Mouse (Mus musculus) ES-CJ7 (cell line): ENCODE data around the gene Trio.

Experiments
- DNase-seq: peaks from one replicate; pipeline ENCODE4 v3.0.0; 2011; ENCODE audit warnings: low read depth, low spot score

Trio gene

DNA sequence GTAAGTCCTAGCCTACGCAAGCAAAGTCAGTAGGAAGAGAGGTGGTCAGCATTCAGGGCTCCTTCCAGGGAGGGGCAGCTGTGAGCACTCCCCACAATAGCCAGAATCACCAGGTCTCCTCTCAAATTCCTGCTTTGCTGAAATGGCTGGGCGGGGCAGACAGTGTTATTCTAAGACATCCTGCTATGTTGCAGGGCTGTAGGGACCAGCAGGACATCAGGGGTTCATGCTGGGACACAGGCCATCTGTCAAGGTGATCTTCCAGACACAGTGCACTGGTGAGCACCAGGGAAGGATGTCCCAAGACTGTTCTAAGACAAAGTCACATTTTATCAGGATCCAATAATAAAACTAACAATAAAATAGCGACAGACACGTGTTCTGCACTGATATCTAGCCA is 224.5 kb downstream of the Trio start:
- no peak for DNase-seq

DNA sequence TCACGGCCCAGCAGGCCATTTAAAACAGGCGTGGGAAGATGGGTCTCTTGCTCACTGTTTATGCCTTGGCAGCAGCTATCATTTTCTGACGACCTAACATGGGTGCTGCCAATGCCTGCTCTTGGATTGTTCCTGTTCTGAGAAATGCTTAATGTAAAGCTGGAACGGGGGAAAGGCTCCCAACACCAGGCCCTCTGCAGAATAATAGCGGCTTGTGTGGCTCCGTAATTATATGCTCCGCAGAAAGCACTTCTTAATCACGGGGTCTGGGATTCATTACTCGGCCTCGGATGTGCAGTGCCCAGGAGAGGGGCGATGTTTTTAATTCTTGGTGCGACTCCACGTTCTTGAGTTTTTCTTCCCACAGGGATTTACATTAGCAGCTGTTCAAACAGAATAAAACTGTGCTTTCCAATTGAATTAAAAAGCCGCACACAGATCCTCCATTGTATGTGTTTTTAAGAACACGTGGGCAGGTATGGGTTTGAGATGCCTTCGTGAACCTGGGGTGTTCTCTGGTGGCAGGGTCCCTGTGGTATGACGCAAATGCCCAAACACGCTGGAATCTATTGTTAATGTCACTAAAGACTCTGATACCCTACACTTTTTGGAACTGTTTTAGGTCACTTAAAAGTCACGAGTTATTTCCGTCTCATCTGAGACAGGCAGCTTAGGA is 228.0 kb downstream of the Trio start:
- no peak for DNase-seq

DNA sequence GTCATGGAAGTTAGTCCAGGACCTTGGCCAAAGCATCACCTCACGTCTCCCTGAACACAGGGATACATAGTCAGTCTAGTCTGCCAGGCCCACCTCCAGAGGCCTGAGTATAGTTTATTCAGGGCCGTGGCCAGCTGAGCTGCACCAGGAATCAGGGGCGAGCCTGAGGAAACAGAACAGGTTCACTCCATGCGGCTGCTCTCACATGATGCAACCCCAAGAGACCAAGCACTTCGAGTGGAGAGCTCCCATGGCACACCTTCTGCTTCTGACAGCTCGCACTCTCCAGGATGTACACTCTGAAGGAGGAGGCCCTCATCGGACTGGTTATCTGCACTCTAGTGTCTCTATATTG is 228.8 kb downstream of the Trio start:
- DNase-seq: no peak

DNA sequence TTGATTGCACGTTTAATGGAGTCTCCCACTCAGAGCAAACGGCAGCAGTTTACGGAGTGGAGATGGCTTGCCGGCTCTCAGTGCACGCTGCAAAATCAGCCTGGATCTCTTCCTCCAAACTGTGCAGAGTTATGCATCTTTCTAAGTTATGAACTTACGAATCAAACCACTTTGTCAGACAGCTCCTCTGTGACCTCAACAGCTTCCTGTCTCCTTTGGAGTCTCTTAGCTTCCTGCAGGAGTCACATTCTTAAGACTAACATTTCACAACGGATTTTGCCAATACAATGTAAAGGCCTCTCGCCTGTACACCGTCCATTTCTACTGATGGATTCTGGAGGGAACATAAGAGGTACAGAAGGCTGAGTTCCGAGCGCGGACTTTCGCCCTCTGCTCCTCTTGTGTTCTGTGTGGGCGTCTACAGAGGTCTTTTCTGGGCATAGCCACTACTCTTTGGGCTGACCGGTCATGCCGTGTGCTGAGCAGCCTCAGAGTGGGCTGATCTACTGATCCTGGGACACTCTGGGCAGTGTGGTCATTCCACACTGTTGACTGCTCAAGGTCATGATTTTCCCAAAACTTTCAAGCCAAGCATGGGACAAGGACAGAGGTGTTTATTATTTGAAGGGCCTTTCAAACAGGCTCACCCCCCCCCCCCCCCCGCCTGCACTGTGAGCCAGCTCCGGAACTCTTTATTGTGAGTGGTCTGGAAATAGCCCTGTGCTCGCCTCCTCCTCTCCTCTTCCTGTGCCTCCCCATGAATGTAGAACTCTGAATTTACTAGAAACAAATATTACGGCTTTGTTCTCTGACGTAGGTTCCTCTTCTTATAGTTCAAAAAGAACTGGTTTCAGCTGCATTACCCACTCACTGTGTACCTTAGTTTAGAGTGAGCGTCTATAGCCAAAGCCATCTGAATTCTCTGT is 229.4 kb downstream of the Trio start:
- no peak for DNase-seq

DNA sequence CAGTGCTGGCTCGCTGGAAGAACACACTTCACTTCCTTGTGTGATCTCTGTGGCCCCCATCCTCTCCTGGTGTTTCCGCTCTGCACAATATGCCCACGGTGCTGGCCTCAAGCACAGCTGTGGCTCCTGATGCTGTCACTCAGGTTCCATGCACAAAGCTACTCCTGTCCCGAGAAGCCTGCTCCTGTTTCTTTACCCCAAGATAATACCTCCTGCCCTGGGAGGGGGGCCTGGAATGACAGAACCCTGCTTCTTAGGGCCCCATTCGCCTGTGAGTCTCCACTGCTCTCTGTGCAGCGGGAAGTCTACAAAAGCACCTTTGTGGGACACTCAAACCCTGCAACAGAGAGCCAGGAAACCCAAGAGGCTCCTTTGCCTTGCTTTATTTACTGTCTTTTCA is 232.4 kb downstream of the Trio start:
- no peak for DNase-seq

DNA sequence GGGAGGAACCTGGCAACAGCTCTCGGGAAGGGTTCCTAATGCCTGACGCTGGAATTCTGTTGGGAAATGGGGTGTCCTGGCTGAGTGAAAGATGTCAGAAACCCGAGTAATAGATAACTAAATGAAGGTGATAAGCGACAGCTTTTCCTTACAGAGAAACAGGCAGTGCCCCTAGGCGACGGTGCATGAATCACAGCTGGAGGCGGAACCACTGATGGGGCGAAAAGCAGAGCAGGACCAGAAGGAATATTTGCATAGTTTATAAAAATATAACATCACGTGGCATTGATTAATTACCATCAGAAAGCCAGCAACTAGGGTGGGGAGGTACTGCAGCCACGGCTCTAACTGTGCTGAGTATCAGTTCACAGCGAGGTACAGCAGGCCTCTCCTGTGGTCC is 233.2 kb downstream of the Trio start:
- no peak for DNase-seq

DNA sequence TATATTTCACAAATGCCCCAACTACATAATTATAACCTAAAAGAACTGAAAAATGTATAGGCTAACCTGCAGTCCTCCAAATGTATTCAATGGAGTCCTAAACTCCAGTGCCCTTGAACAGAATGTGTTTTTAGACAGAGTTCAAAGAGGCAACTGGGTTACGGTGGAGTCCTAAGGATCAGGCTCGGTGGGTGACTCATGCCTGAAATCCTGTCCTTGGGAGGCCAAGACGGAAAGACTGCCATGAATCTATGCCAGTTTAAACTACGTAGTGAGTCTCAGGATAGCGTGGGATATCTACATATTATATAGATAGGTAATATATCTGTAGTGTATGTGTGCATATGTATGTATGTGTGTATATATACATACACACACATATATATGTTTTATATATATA is 234.5 kb downstream of the Trio start:
- DNase-seq: no peak

DNA sequence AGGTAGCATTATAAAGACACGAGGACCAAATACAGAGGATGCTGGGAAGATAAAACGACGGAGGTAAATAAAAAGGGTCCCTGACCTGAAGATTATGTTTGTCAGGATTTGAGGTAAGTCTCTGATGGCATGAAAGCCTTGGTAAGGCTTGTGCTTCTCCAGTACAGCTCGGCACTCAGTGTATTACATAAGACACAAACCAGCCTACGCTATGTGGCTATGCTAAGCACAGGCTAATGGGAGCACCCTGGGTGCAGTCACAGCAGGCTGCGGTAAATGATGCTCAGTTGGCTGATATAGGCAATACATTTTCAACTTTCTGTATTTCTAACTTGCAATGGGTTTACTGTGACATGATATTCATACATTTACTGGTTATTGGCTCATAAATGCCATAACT is 234.9 kb downstream of the Trio start:
- DNase-seq: no peak

DNA sequence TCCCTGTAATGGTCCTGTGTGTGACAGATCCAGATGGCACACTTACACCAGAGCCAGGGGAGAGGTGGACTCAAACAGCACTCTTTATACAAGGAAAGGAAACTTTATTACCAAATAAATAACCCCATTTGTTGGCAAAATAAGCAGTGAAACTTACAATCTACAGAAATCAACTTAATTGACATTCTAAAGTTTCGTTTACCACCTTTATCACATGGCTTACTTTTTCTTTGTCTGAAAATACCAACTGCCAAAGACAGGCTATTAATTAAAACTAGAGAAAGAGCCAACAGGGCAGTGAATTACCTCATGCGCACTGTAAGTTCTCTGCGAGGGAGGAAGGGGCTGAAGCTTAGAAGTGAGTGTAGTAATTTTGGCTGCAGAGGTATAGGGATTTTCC is 236.3 kb downstream of the Trio start:
- no peak for DNase-seq

DNA sequence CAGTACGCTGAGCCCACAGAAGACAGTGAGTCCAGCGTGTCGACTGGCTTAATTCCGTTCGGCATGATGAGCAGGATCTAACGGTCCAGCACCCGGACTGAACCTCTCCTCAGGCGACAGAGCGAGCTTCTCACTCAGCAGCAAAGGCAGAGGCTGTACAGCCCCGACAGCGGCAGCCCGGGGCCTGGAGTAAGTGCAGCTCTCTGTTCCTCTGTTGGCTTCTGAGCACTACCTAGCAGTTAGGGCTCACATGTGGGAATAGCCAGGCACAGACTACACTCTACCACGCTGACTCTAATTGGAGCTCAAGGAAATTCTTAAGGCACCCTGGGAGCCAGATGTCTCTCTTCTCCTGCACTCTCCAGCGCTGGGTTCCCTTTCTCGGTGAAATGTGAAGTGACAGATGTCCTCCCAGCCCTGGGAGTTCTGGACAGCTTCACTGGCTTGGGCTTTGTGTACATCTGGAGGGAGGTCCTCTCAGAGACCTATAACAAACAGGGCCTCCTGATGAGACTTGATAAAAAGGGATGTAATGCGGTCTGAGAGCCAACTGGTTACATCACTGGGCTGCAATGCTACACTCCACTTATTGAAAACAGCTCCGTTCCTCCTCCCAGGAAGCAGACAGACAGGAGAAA is 237.4 kb downstream of the Trio start:
- DNase-seq: no peak

DNA sequence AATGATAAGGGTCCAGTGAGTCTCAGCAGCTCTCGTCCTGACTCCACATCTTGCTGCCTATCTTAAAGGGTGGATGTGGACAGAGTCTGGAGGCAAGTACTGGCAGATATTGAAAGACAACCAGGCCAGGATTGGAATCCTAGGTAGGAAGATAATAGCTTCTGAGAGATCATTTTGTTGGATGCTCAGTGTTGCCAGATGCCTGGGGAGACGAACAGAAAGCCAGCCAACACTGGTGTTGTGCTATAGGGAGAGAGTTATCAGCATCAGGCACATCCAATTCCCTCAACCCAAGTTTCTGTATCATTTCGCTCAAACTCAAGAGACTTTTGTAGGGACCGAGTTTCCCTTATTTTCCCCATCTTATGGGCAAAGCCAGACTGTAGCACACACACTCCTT is 238.5 kb downstream of the Trio start:
- no peak for DNase-seq

DNA sequence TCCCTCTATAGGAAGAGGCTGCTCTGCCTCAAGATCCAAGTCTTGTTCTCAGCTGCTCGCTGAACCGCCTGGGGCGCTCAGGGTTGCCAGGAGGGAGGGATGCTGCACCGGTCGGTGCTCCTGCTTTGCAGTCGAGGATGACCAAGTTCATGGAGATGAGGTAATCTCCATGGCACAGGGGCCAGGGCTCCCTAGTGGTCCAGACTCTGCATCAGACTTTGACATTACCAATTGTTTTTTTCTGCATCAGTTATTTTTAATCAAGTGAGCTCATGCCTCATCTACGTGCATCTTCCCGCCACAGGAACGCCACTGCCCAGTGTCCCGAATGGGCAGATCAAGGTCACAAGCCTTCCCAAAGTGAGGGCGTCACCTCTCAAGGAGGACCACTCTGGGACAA is 239.2 kb downstream of the Trio start:
- DNase-seq: no peak

DNA sequence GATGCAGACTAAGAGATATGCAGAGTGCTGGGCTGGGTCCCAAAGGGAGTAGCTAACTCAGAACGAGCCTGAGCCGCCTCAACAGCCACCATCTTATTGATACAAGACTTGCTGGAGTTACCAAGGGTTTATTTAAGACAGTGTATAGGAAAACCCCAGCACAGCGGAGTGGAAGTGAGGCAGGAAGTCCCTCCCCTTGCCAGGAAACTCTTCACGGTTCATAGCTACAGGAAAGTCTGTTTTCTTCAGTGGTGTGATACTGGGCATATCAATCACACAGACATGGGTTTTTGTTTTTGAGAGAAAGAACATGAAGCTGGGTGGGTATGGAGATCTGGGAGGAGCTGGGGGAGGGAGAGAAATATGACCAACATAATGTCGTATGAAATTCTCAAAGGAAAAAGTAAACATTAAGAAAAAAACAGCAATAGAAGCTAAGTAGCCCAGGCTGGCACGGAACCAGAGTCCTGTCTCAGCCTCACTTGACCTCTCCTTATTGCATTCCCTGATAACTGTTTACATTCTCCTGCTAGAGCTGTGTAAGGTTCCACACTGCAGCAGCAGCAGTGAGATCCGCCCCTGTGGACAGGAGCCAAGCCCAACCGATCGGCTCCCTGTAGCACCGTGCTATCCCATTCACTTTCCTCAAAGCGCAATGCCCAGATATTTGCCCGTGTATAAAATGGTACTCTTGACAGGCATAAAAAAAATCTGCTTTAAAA is 240.2 kb downstream of the Trio start:
- no peak for DNase-seq

DNA sequence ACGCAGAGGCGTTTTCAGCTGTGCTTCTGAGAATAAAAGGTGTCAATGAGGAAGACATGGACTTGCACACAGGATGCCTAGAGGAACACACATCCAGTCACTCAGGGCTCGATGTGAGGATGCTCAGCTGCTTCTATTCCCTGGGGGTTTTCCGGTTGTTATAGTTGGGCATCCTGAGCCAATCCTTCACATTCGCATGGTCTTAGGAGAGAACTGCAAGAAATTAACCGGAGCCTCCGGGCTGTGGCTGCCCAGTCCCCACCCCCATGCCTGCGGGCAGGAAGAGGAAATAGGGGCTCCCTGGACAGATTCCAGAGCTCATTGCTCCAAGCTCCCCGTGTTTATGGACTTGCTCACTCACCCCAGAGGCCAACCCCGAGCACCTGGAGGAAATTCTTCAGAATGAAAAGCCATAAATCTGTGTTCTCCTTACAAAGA is 241.5 kb downstream of the Trio start:
- no peak for DNase-seq

DNA sequence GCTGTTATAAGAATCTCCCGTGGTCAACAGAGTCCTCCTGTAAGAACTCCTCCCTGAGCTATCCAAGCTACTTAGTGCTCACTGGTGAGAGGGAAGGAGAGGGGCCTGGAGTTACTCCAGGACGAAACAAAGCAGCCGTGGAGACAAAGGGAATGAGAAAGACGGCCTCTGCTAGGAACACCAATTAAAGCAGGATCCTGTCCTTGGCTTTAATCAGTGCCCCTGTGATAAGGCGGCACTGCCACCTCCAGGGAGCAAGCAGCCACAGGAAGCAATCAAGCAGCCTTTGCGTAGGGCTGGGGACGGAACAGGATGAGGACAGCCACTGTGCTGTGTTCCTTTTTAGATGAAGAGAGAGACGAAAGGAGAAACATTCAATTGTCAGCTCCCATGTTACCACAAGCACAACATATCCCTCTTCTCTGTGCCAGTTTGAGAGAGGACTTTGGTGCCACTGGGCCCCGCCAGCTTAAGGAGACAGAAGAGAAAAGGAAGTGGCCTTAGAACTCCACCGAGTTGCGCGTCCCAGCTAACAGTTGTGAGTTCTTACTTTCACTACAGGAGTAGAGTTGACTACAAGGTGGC is 242.0 kb downstream of the Trio start:
- no peak for DNase-seq

DNA sequence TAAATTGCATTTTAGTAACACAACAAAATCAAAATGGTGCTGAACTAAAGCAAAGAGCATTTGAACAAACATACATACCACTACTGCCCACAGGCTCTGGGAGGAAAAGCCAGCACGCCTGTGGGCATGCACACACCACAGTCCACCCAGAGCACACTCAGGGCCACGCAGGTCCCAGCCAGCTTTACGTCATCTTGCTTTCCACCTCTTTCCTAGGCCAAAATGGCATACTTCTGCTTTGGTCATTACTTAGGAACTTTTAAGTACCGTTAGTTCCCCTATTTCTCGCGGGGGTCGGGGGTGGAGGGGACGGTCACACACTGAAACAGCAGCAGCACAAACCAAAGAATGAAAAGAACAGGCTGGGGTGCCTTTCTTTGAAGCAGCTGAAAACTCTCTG is 242.6 kb downstream of the Trio start:
- DNase-seq: no peak

DNA sequence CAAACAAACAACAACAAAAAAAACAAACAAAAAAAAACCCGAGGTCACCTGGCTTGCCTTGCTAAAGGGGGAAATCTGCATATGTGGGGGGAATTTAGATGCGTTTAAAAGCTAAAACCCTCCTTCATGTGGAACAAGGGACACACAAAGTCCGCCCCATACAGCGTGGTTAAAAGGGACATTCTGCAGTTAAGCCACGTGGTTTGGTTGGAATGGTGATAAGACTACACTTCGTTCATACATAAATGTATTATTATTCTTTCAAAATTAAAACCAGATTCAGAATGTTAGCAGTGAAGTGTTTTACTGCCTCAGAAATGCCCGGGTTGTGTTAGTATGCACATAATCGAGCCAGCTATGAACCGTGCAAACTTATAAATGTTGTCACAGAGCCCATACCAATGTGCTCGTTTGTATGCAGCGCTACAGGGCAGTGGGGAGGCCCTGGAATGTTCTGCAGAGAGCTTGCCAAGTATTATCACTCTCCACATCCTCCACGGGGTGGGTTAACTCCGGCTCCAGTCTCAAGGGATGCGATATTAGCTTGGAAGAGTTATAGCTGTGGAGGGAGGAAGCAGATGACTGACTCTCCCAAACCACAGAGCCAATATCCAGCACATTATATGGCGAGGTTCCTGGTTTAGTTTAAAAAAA is 243.1 kb downstream of the Trio start:
- no peak for DNase-seq

DNA sequence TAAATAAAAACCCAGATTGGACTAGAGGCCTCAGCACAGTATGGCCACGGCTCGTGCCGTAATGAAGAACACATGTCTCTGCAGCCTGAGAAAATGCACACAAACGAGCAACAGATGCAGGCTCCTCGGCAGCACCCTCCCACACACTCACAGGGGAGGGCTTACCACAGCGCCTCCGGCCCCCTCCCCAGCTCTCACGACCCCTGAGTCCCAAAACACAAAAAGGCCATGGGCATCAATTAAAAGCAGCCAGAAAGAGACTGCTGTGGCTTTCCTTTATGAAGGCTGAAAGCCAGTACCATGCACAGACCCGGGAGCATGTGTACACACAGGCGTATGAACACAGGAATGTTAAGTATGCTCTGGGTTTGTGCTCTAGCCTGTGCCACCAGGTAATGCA is 245.8 kb downstream of the Trio start:
- DNase-seq: no peak

DNA sequence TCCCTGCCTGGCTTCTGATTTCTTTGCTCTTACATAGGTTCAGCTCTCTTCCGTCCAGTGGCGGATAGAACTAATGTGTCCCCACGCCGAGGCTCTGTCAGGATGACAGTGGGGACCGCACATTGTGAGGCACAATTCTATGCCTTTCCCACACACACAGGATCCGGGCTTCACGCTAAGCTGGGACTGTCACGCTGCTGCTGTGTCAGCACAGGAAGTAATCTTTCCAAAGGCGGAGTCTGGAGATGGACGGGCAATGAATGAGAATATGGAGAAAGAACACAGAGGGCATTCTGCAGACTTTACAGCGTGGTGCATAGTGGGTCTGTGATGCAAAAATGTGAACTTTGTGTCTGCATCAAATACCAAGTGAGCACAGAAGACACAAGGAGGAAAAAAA is 246.2 kb downstream of the Trio start:
- no peak for DNase-seq

DNA sequence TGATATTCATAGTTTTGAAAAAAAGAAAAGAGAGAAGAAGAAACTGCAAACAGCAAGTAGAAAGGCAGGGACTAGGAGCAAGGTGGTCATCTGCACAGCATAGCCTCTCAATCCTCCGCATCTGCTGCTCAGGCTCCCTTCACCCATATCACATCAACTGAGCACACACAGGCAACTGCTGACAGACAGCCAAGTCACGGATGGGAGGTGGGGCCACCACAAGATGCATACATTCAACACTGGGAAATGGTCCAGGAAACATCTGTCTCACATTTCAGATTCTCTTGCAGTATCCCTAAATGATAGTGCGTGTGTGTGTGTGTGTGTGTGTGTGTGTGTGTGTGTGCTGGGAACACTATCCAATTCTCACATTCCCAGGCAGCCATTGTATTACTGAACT is 247.4 kb downstream of the Trio start:
- DNase-seq: no peak
